Mouse (Mus musculus): ENCODE measurements around the gene Gm3453. TPM values are rescaled to one million over a fixed set of nuclear protein-coding genes. Genes with fewer than 3 reads are reported as not detected.
"Not testable (repeated sequence)": the region's sequence is repeated elsewhere in the genome, so short reads cannot be mapped to it uniquely, and the experiment has no call there.

Gene Gm3453
- not detected in 2 replicates for total RNA-seq (2015)
- total RNA-seq (2017), result not detected in 2 replicates

GRCm38 (mm10) chr14:5979037-5979436 lies at the start of gene Gm3453:
Gene Gm3453, minus strand, starts transcription at chr14:5979137.
- ATAC-seq (ENCODE audit: poor library complexity, severe bottlenecking), result not testable (repeated sequence)

- not testable (repeated sequence) for ATAC-seq (ENCODE audit: poor library complexity, severe bottlenecking)
Observed at GRCm38 (mm10) chr14:5987136-5987535, 8.2 kb upstream of the Gm3453 start.

- not testable (repeated sequence) for ATAC-seq (ENCODE audit: poor library complexity, severe bottlenecking)
Observed at GRCm38 (mm10) chr14:5962441-5962840, 16.5 kb downstream of the Gm3453 start.

- ATAC-seq (ENCODE audit: poor library complexity, severe bottlenecking), result not testable (repeated sequence)
Observed at GRCm38 (mm10) chr14:5961635-5962034, 17.3 kb downstream of the Gm3453 start, which contains the start of gene Gm3248. Gene Gm3248, minus strand, starts transcription at chr14:5961745.

GRCm38 (mm10) chr14:5961102-5961501 lies 17.8 kb downstream of the Gm3453 start:
- ATAC-seq (ENCODE audit: poor library complexity, severe bottlenecking), result not testable (repeated sequence)

- ATAC-seq (ENCODE audit: poor library complexity, severe bottlenecking), result not testable (repeated sequence)
Observed at GRCm38 (mm10) chr14:5960479-5960878, 18.5 kb downstream of the Gm3453 start.

GRCm38 (mm10) chr14:5923276-5923675 lies 55.7 kb downstream of the Gm3453 start:
- ATAC-seq (ENCODE audit: poor library complexity, severe bottlenecking), result not testable (repeated sequence)

Other genes with a start within 250 kb of the Gm3453 start
- gene Gm3373, start 237.6 kb downstream of the Gm3453 start, total RNA-seq (2015), result not detected in 2 replicates
- gene Gm3373, start 237.6 kb downstream of the Gm3453 start, total RNA-seq (2017), result not detected in 2 replicates
- gene Gm3383, start 171.2 kb downstream of the Gm3453 start, total RNA-seq (2015), result 0.21 TPM in 1 of 2 replicates, not detected in the other
- gene Gm3383, start 171.2 kb downstream of the Gm3453 start, total RNA-seq (2017), result not detected in 2 replicates
- not detected in 2 replicates for gene Gm3424, start 148.8 kb downstream of the Gm3453 start, total RNA-seq (2015)
- not detected in 2 replicates for gene Gm3424, start 148.8 kb downstream of the Gm3453 start, total RNA-seq (2017)
- not detected in 2 replicates for gene Gm8237, start 98.8 kb downstream of the Gm3453 start, total RNA-seq (2015)
- gene Gm8237, start 98.8 kb downstream of the Gm3453 start, total RNA-seq (2017), result not detected in 2 replicates
- gene Gm3248, start 17.4 kb downstream of the Gm3453 start, total RNA-seq (2015), result not detected in 2 replicates
- gene Gm3248, start 17.4 kb downstream of the Gm3453 start, total RNA-seq (2017), result not detected in 2 replicates
- not detected in 2 replicates for gene Gm6337, start 79.1 kb upstream of the Gm3453 start, total RNA-seq (2015)
- not detected in 2 replicates for gene Gm6337, start 79.1 kb upstream of the Gm3453 start, total RNA-seq (2017)
- gene Gm8206, start 114.8 kb upstream of the Gm3453 start, total RNA-seq (2015), result not detected in 2 replicates
- not detected in 2 replicates for gene Gm8206, start 114.8 kb upstream of the Gm3453 start, total RNA-seq (2017)
- not detected in 2 replicates for gene Gm3468, start 129.5 kb upstream of the Gm3453 start, total RNA-seq (2015)
- not detected in 2 replicates for gene Gm3468, start 129.5 kb upstream of the Gm3453 start, total RNA-seq (2017)
- gene Gm3476, start 146.7 kb upstream of the Gm3453 start, total RNA-seq (2015), result not detected in 2 replicates
- not detected in 2 replicates for gene Gm3476, start 146.7 kb upstream of the Gm3453 start, total RNA-seq (2017)
- not detected in 2 replicates for gene Gm21560, start 240.2 kb upstream of the Gm3453 start, total RNA-seq (2015)
- not detected in 2 replicates for gene Gm21560, start 240.2 kb upstream of the Gm3453 start, total RNA-seq (2017)

All from megakaryocyte, adult 5-6 weeks (primary cell).